Comparison of ENCODE assay signal across 9 mouse cellular contexts in the genomic region with DNA sequence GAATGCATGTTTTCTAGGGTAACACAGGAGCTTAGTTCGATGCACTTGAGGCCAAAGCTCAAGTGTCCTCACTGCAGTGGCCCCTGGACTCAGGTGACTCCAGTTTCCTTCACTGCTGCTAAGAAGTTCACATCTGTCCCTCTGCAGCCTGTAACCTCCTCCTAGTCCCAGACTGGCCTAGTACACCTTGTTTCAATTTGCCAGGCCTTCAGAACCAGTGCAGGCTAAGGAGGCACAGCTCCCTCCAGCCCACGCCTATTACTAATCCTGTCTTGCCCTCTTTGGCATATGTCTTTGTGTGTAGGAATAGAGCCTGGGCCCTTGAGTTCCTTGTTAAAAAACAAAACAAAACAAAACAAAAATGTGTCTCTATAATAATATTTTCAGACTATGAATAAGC. TPM values are rescaled to one million over a fixed set of nuclear protein-coding genes. Genes with fewer than 3 reads are reported as not detected.
DNase-seq lines count a peak whose midpoint lies in the region; ATAC-seq lines count a peak whose summit lies in the region.
"Had no signal": no experiment of that assay in that cellular context is flagged by ENCODE, and none has a peak within 500 bp of the region (broad histone marks: within the 10 kb centered on the region; RNA-seq: fewer than 3 reads in every experiment).

No protein-coding gene starts in this region.

- intact Hi-C loops in heart, postnatal 36 days (cut with DNase I), result no loop called here

- H3K9me3 ChIP-seq in heart, embryonic 11.5 days (replicated peaks; ENCODE audit: control insufficient read depth, low read length), result no peaks in the 10 kb centered on the region
- H3K9me3 ChIP-seq in hindbrain, embryonic 16.5 days (ENCODE audit: control insufficient read depth, low read length), result no peaks in the 10 kb centered on the region
- no peaks in the 10 kb centered on the region for H3K9me3 ChIP-seq in midbrain, embryonic 14.5 days (ENCODE audit: control insufficient read depth, low read length)

- peak overlapping the region; percentile 88 for H3K4me3 ChIP-seq in heart, embryonic 11.5 days (ENCODE audit: low read depth, low read length)
- H3K4me3 ChIP-seq in hindbrain, embryonic 16.5 days (ENCODE audit: low read length), result no peak overlapping the region
- H3K4me3 ChIP-seq in midbrain, embryonic 14.5 days (replicated peaks; ENCODE audit: low read depth, low read length), result no peak overlapping the region

- H3K9ac ChIP-seq in heart, embryonic 11.5 days (ENCODE audit: low read depth, low read length), result no peak overlapping the region
- no peak overlapping the region; the same call in 1 of the 2 replicates for H3K9ac ChIP-seq in hindbrain, embryonic 16.5 days (ENCODE audit: low read depth, low read length)
- no peak overlapping the region for H3K9ac ChIP-seq in midbrain, embryonic 14.5 days (replicated peaks; ENCODE audit: low read length)

- peaks cover 15% of the 10 kb centered on the region for H3K4me1 ChIP-seq in heart, embryonic 11.5 days (ENCODE audit: control insufficient read depth, insufficient read depth, low read length)
- H3K4me1 ChIP-seq in hindbrain, embryonic 16.5 days (ENCODE audit: control insufficient read depth, insufficient read depth, low read depth, low read length), result peaks cover 12% of the 10 kb centered on the region
- H3K4me1 ChIP-seq in midbrain, embryonic 14.5 days (ENCODE audit: control insufficient read depth, insufficient read depth, low read length), result peaks cover 9% of the 10 kb centered on the region; the same call in 1 of the 2 replicates

- no peak overlapping the region for H3K27ac ChIP-seq in heart, embryonic 11.5 days (ENCODE audit: low read depth, low read length)
- peak overlapping the region; percentile 44; the same call in 1 of the 2 replicates for H3K27ac ChIP-seq in hindbrain, embryonic 16.5 days (ENCODE audit: low read depth, low read length)
- H3K27ac ChIP-seq in midbrain, embryonic 14.5 days (replicated peaks; ENCODE audit: low read depth, low read length), result peak overlapping the region; percentile 58; the same call in 1 of the 2 replicates

- peaks cover under 1% of the 10 kb centered on the region for H3K36me3 ChIP-seq in heart, embryonic 11.5 days (ENCODE audit: control insufficient read depth, insufficient read depth, low read length)
- peaks cover 3% of the 10 kb centered on the region; the same call in 1 of the 2 replicates for H3K36me3 ChIP-seq in hindbrain, embryonic 16.5 days (ENCODE audit: control insufficient read depth, insufficient read depth, low read length)
- H3K36me3 ChIP-seq in midbrain, embryonic 14.5 days (ENCODE audit: control insufficient read depth, insufficient read depth, low read length), result peaks cover 18% of the 10 kb centered on the region

- 80% methylated on average over 2 of the region's 2 CpGs for WGBS in heart, embryonic 11.5 days (ENCODE audit: insufficient replicate concordance)
- 84% methylated on average over 2 of the region's 2 CpGs for WGBS in hindbrain, embryonic 16.5 days
- WGBS in midbrain, embryonic 14.5 days, result 64% methylated on average over 2 of the region's 2 CpGs

- no peak for ATAC-seq in heart, embryonic 11.5 days (replicated peaks; ENCODE audit: insufficient number of reproducible peaks, low FRiP score, low TSS enrichment)
- no peak; the same call in 1 of the 2 replicates for ATAC-seq in hindbrain, embryonic 16.5 days
- 0 out of 2 replicates have a peak, but pooled peaks have one; percentile 53 for ATAC-seq in midbrain, embryonic 14.5 days (ENCODE audit: low FRiP score, low TSS enrichment)

- no peaks in the 10 kb centered on the region for H3K27me3 ChIP-seq in heart, embryonic 11.5 days (ENCODE audit: control insufficient read depth, insufficient read depth, low read length)
- no peaks in the 10 kb centered on the region for H3K27me3 ChIP-seq in hindbrain, embryonic 16.5 days (replicated peaks; ENCODE audit: control insufficient read depth, insufficient read depth, low read length)
- no peaks in the 10 kb centered on the region for H3K27me3 ChIP-seq in midbrain, embryonic 14.5 days (ENCODE audit: control insufficient read depth, insufficient read depth, low read length)

- no peak for DNase-seq in heart, postnatal 36 days
- DNase-seq in embryo, embryonic 11 days, result peak; percentile 34
- DNase-seq in midbrain, embryonic 14.5 days, result no peak
- DNase-seq in spleen, adult 18-20 months, result no peak
- no peak for DNase-seq in kidney, postnatal 14 days
- DNase-seq in kidney, adult 9 months, result no peak

- peak overlapping the region; percentile 88 for H3K4me2 ChIP-seq in heart, embryonic 11.5 days
- peak overlapping the region; percentile 44 for H3K4me2 ChIP-seq in hindbrain, embryonic 16.5 days (ENCODE audit: low read length)
- H3K4me2 ChIP-seq in midbrain, embryonic 14.5 days (ENCODE audit: low read length), result no peak overlapping the region

RNA-seq across cellular contexts. Expression of a gene that starts 9.4 kb away (rescaled TPM):
- polyA plus RNA-seq in heart, embryonic 11.5 days (2014; fragmentation: Nextera tagmentation; extraction: Ambion mirVana), result 65.0 and 106 TPM in 2 replicates
- total RNA-seq in heart, postnatal 36 days (2021), result 10 to 100 TPM; 16.1 to 19.4 TPM
- polyA plus RNA-seq in hindbrain, embryonic 16.5 days (2015; fragmentation: Nextera tagmentation; extraction: Ambion mirVana), result 188 and 207 TPM in 2 replicates
- 90.4 and 140 TPM in 2 replicates for polyA plus RNA-seq in midbrain, embryonic 14.5 days (2014; fragmentation: Nextera tagmentation; extraction: Ambion mirVana)

RNA-seq across cellular contexts. Expression of a gene that starts 11.2 kb away (rescaled TPM):
- polyA plus RNA-seq in heart, embryonic 11.5 days (2014; fragmentation: Nextera tagmentation; extraction: Ambion mirVana), result 0.04 TPM in 1 of 2 replicates, not detected in the other
- not detected for total RNA-seq in heart, postnatal 36 days (2021)
- 0.05 TPM in 1 of 2 replicates, not detected in the other for polyA plus RNA-seq in hindbrain, embryonic 16.5 days (2015; fragmentation: Nextera tagmentation; extraction: Ambion mirVana)
- polyA plus RNA-seq in midbrain, embryonic 14.5 days (2014; fragmentation: Nextera tagmentation; extraction: Ambion mirVana), result not detected in 2 replicates
- polyA plus RNA-seq: large intestine, adult 2 months had no signal

RNA-seq across cellular contexts. Expression of a gene that starts 33.3 kb away (rescaled TPM):
- 0.44 TPM in 1 of 2 replicates, not detected in the other for polyA plus RNA-seq in heart, embryonic 11.5 days (2014; fragmentation: Nextera tagmentation; extraction: Ambion mirVana)
- total RNA-seq in heart, postnatal 36 days (2021), result not detected
- not detected in 2 replicates for polyA plus RNA-seq in hindbrain, embryonic 16.5 days (2015; fragmentation: Nextera tagmentation; extraction: Ambion mirVana)
- polyA plus RNA-seq in midbrain, embryonic 14.5 days (2014; fragmentation: Nextera tagmentation; extraction: Ambion mirVana), result not detected in 2 replicates
- polyA plus RNA-seq: large intestine, adult 2 months had no signal

RNA-seq across cellular contexts. Expression of a gene that starts 35.2 kb away (rescaled TPM):
- polyA plus RNA-seq in heart, embryonic 11.5 days (2014; fragmentation: Nextera tagmentation; extraction: Ambion mirVana), result 0.69 and 0.79 TPM in 2 replicates
- total RNA-seq in heart, postnatal 36 days (2021), result 1 to 10 TPM; 3.4 to 5.7 TPM
- polyA plus RNA-seq in hindbrain, embryonic 16.5 days (2015; fragmentation: Nextera tagmentation; extraction: Ambion mirVana), result 0.45 and 0.66 TPM in 2 replicates
- not detected in 2 replicates for polyA plus RNA-seq in midbrain, embryonic 14.5 days (2014; fragmentation: Nextera tagmentation; extraction: Ambion mirVana)
